Comparison of ENCODE assay signal across 8 mouse cellular contexts in the genomic region with DNA sequence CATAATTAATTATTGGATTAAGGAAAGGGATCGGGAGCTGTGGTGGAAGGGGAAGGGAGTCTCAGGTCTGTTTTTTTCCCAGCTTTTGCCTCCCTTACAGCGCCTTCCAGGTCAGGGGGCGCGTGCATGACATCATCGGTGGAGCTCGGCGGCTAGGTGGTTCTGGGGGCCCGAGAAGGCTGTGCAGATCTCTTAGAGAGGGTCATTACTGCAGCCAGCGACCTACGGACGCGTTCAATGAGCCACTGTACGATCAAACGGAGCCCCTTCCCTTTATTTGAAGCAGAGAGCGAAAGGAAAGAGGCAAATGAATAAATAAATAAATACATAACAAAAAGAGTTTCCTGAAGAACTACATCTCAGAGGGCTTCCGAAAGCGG. TPM values are rescaled to one million over a fixed set of nuclear protein-coding genes. Genes with fewer than 3 reads are reported as not detected.
DNase-seq lines count a peak whose midpoint lies in the region; ATAC-seq and TF ChIP-seq lines count a peak whose summit lies in the region.

No protein-coding gene starts in this region.

- no peak overlapping the region for H3K27ac ChIP-seq in lung, postnatal 0 days (ENCODE audit: low read length)
- H3K27ac ChIP-seq in hindbrain, embryonic 12.5 days = no peak overlapping the region
- H3K27ac ChIP-seq in midbrain, embryonic 11.5 days (ENCODE audit: low read depth, low read length) = no peak overlapping the region

- WGBS in lung, postnatal 0 days = under 1% methylated on average over 16 of the region's 17 CpGs
- WGBS in hindbrain, embryonic 12.5 days = under 1% methylated on average over 17 of the region's 17 CpGs
- WGBS in midbrain, embryonic 11.5 days = 1% methylated on average over 17 of the region's 17 CpGs

- peak overlapping the region; percentile 45 for H3K9ac ChIP-seq in lung, postnatal 0 days (replicated peaks; ENCODE audit: low read depth)
- H3K9ac ChIP-seq in hindbrain, embryonic 12.5 days = peak overlapping the region; percentile 78
- H3K9ac ChIP-seq in midbrain, embryonic 11.5 days (ENCODE audit: low read length) = peak overlapping the region; percentile 74

- no peak for ATAC-seq in lung, postnatal 0 days
- peak; percentile 55 for ATAC-seq in hindbrain, embryonic 12.5 days (ENCODE audit: low FRiP score)
- peak; percentile 45; the same call in 1 of the 2 replicates for ATAC-seq in midbrain, embryonic 11.5 days (ENCODE audit: low FRiP score)
- ATAC-seq in megakaryocyte-erythroid progenitor cell, adult 5-6 weeks (replicated peaks; ENCODE audit: low FRiP score, low TSS enrichment, poor library complexity, severe bottlenecking) = no peak

- peak overlapping the region; percentile 48 for H3K4me3 ChIP-seq in lung, postnatal 0 days (ENCODE audit: low read depth, low read length)
- H3K4me3 ChIP-seq in hindbrain, embryonic 12.5 days = peak overlapping the region; percentile 72
- H3K4me3 ChIP-seq in midbrain, embryonic 11.5 days (ENCODE audit: low read depth, low read length) = peak overlapping the region; percentile 68

- no peak for TF ChIP-seq CTCF in lung, postnatal 0 days (IDR thresholded peaks at IDR 0.05)

- H3K4me2 ChIP-seq in lung, postnatal 0 days (replicated peaks; ENCODE audit: low read depth, low read length) = peak overlapping the region; percentile 70
- H3K4me2 ChIP-seq in hindbrain, embryonic 12.5 days (replicated peaks) = peak overlapping the region; percentile 94
- peak overlapping the region; percentile 93 for H3K4me2 ChIP-seq in midbrain, embryonic 11.5 days

- no peaks in the 10 kb centered on the region for H3K4me1 ChIP-seq in lung, postnatal 0 days (ENCODE audit: insufficient read depth, low read depth, low read length)
- H3K4me1 ChIP-seq in hindbrain, embryonic 12.5 days = peaks cover 19% of the 10 kb centered on the region
- 0 out of 2 replicates have a peak, but pooled peaks cover 2% of the 10 kb centered on the region for H3K4me1 ChIP-seq in midbrain, embryonic 11.5 days (ENCODE audit: control insufficient read depth, insufficient read depth, low read length)

- DNase-seq in adrenal gland, postnatal 10 days = peak; percentile 43
- no peak for DNase-seq in adrenal gland, adult (ENCODE audit: inconsistent age in 2 of 2, low spot score in 1 of 2)
- peak; percentile 52 for DNase-seq in lung, postnatal 0 days (ENCODE audit: low spot score)
- DNase-seq in lung, postnatal 10 days = no peak
- peak; percentile 95 for DNase-seq in midbrain, embryonic 11.5 days (ENCODE audit: low spot score, missing footprints)
- DNase-seq in urinary bladder, postnatal 14 days (ENCODE audit: low spot score) = no peak

- H3K27me3 ChIP-seq in lung, postnatal 0 days (replicated peaks; ENCODE audit: insufficient read depth, low read length) = peaks cover 16% of the 10 kb centered on the region
- H3K27me3 ChIP-seq in hindbrain, embryonic 12.5 days = peaks cover 36% of the 10 kb centered on the region
- peaks cover 19% of the 10 kb centered on the region for H3K27me3 ChIP-seq in midbrain, embryonic 11.5 days (ENCODE audit: control insufficient read depth, insufficient read depth, low read length)

- H3K9me3 ChIP-seq in lung, postnatal 0 days (ENCODE audit: low read length) = no peaks in the 10 kb centered on the region
- H3K9me3 ChIP-seq in hindbrain, embryonic 12.5 days (replicated peaks) = no peaks in the 10 kb centered on the region
- H3K9me3 ChIP-seq in midbrain, embryonic 11.5 days (ENCODE audit: control insufficient read depth, low read length) = no peaks in the 10 kb centered on the region

- H3K36me3 ChIP-seq in lung, postnatal 0 days (ENCODE audit: insufficient read depth, low read length) = no peaks in the 10 kb centered on the region
- no peaks in the 10 kb centered on the region for H3K36me3 ChIP-seq in hindbrain, embryonic 12.5 days
- H3K36me3 ChIP-seq in midbrain, embryonic 11.5 days (ENCODE audit: control insufficient read depth, insufficient read depth, low read length) = no peaks in the 10 kb centered on the region

- TF ChIP-seq EP300 in lung, postnatal 0 days (IDR thresholded peaks at IDR 0.05) = no peak

RNA-seq across cellular contexts. Expression of a gene that starts 0.4 kb away (rescaled TPM):
- total RNA-seq in adrenal gland, postnatal 10 days (2021) = 10 to 100 TPM; 30.2 to 35.0 TPM
- 34.4 and 35.3 TPM in 2 replicates for polyA plus RNA-seq in lung, postnatal 0 days (2015; fragmentation: Nextera tagmentation; extraction: Ambion mirVana)
- polyA plus RNA-seq in hindbrain, embryonic 12.5 days (2016; fragmentation: Nextera tagmentation; extraction: Ambion mirVana) = 11.6 and 14.3 TPM in 2 replicates
- polyA plus RNA-seq in midbrain, embryonic 11.5 days (2014; fragmentation: Nextera tagmentation; extraction: Ambion mirVana) = 6.2 and 7.4 TPM in 2 replicates
- total RNA-seq in megakaryocyte-erythroid progenitor cell, adult 5-6 weeks (2014; fragmentation: Nextera tagmentation) = 12.7 and 18.1 TPM in 2 replicates
- 5.9 and 7.0 TPM in 2 replicates for total RNA-seq in megakaryocyte-erythroid progenitor cell, adult 5-6 weeks (2017)

RNA-seq across cellular contexts. Expression of a gene that starts 0.9 kb away (rescaled TPM):
- total RNA-seq in adrenal gland, postnatal 10 days (2021) = 100 to 1,000 TPM; 672 to 709 TPM
- polyA plus RNA-seq in lung, postnatal 0 days (2015; fragmentation: Nextera tagmentation; extraction: Ambion mirVana) = 554 and 577 TPM in 2 replicates
- 642 and 670 TPM in 2 replicates for polyA plus RNA-seq in hindbrain, embryonic 12.5 days (2016; fragmentation: Nextera tagmentation; extraction: Ambion mirVana)
- 1,032 and 1,053 TPM in 2 replicates for polyA plus RNA-seq in midbrain, embryonic 11.5 days (2014; fragmentation: Nextera tagmentation; extraction: Ambion mirVana)
- 2,690 and 2,775 TPM in 2 replicates for total RNA-seq in megakaryocyte-erythroid progenitor cell, adult 5-6 weeks (2014; fragmentation: Nextera tagmentation)
- total RNA-seq in megakaryocyte-erythroid progenitor cell, adult 5-6 weeks (2017) = 3,160 and 3,275 TPM in 2 replicates

RNA-seq across cellular contexts. Expression of a gene that starts 42.2 kb away (rescaled TPM):
- total RNA-seq in adrenal gland, postnatal 10 days (2021) = 10 to 100 TPM; 16.3 to 28.9 TPM
- 18.1 and 19.1 TPM in 2 replicates for polyA plus RNA-seq in lung, postnatal 0 days (2015; fragmentation: Nextera tagmentation; extraction: Ambion mirVana)
- 42.1 and 44.0 TPM in 2 replicates for polyA plus RNA-seq in hindbrain, embryonic 12.5 days (2016; fragmentation: Nextera tagmentation; extraction: Ambion mirVana)
- 24.9 and 29.4 TPM in 2 replicates for polyA plus RNA-seq in midbrain, embryonic 11.5 days (2014; fragmentation: Nextera tagmentation; extraction: Ambion mirVana)
- 34.4 and 68.3 TPM in 2 replicates for total RNA-seq in megakaryocyte-erythroid progenitor cell, adult 5-6 weeks (2014; fragmentation: Nextera tagmentation)
- total RNA-seq in megakaryocyte-erythroid progenitor cell, adult 5-6 weeks (2017) = 13.8 and 20.4 TPM in 2 replicates

Comparison
In these comparisons a context has a peak if more than half of its experiments do, and no peak if none do; other contexts are left out.
1. DNase-seq: peak in adrenal gland, postnatal 10 days (single experiment), lung, postnatal 0 days (single experiment) and midbrain, embryonic 11.5 days (single experiment); none in adrenal gland, adult (0 of 2), lung, postnatal 10 days (single experiment) and urinary bladder, postnatal 14 days (single experiment).
2. ATAC-seq: peak in hindbrain, embryonic 12.5 days (single experiment) and midbrain, embryonic 11.5 days (single experiment); none in lung, postnatal 0 days (single experiment) and megakaryocyte-erythroid progenitor cell, adult 5-6 weeks (single experiment).
3. Peak in every context shown above with its lines, with median percentiles within 50 percentile points of each other: H3K4me2 ChIP-seq, H3K4me3 ChIP-seq and H3K9ac ChIP-seq.